Mouse (Mus musculus): ENCODE data around the gene Diras2.

Diras2 gene

GRCm38 (mm10) chr13:52551275-52551674 is 20.2 kb upstream of the Diras2 start:
- no peak for DNase-seq (ENCODE audit: low spot score)

- no peak for DNase-seq (ENCODE audit: low spot score)
Measured at GRCm38 (mm10) chr13:52550690-52551193, 19.7 kb upstream of the Diras2 start.

GRCm38 (mm10) chr13:52546288-52546687 is 15.2 kb upstream of the Diras2 start:
- no peak for DNase-seq (ENCODE audit: low spot score)

- DNase-seq (ENCODE audit: low spot score) = no peak
Measured at GRCm38 (mm10) chr13:52542636-52543035, 11.6 kb upstream of the Diras2 start.

- no peak for DNase-seq (ENCODE audit: low spot score)
Measured at GRCm38 (mm10) chr13:52542036-52542526, 11.0 kb upstream of the Diras2 start.

- DNase-seq (ENCODE audit: low spot score) = no peak
Measured at GRCm38 (mm10) chr13:52541385-52542035, 10.4 kb upstream of the Diras2 start.

- no peak for DNase-seq (ENCODE audit: low spot score)
Measured at GRCm38 (mm10) chr13:52539461-52539860, 8.4 kb upstream of the Diras2 start.

GRCm38 (mm10) chr13:52538588-52539116 is 7.6 kb upstream of the Diras2 start:
- no peak for DNase-seq (ENCODE audit: low spot score)

GRCm38 (mm10) chr13:52537754-52538587 is 6.9 kb upstream of the Diras2 start:
- DNase-seq (ENCODE audit: low spot score) = no peak

- peak; percentile 71 for DNase-seq (ENCODE audit: low spot score)
Measured at GRCm38 (mm10) chr13:52535542-52535941, 4.5 kb upstream of the Diras2 start.

- no peak for DNase-seq (ENCODE audit: low spot score)
Measured at GRCm38 (mm10) chr13:52533644-52534043, 2.6 kb upstream of the Diras2 start.

- peak; percentile 59 for DNase-seq (ENCODE audit: low spot score)
Measured at GRCm38 (mm10) chr13:52530008-52530945, 802 bp downstream of the Diras2 start.

- no peak for DNase-seq (ENCODE audit: low spot score)
Measured at GRCm38 (mm10) chr13:52529188-52529972, 1.7 kb downstream of the Diras2 start.

- no peak for DNase-seq (ENCODE audit: low spot score)
Measured at GRCm38 (mm10) chr13:52528786-52529185, 2.3 kb downstream of the Diras2 start.

- DNase-seq (ENCODE audit: low spot score) = no peak
Measured at GRCm38 (mm10) chr13:52528281-52528680, 2.8 kb downstream of the Diras2 start.

GRCm38 (mm10) chr13:52526249-52527035 is 4.6 kb downstream of the Diras2 start:
- DNase-seq (ENCODE audit: low spot score) = peak; percentile 17

GRCm38 (mm10) chr13:52524313-52524712 is 6.8 kb downstream of the Diras2 start:
- no peak for DNase-seq (ENCODE audit: low spot score)

GRCm38 (mm10) chr13:52521176-52521575 is 9.9 kb downstream of the Diras2 start:
- DNase-seq (ENCODE audit: low spot score) = no peak

- DNase-seq (ENCODE audit: low spot score) = no peak
Measured at GRCm38 (mm10) chr13:52519425-52519824, 11.7 kb downstream of the Diras2 start.

GRCm38 (mm10) chr13:52518377-52518776 is 12.7 kb downstream of the Diras2 start:
- DNase-seq (ENCODE audit: low spot score) = no peak

Measured in urinary bladder, postnatal 25 days (tissue).